Mouse (Mus musculus): Measurements from ENCODE around the gene Fam117a. TPM values are rescaled to one million over a fixed set of nuclear protein-coding genes. Genes with fewer than 3 reads are reported as not detected.
A peak's percentile ranks its signal among the peaks of the same experiment; 100 is the strongest.

Fam117a gene
- polyA plus RNA-seq, 1 experiment from 2014 or later = 5.7 TPM

DNA sequence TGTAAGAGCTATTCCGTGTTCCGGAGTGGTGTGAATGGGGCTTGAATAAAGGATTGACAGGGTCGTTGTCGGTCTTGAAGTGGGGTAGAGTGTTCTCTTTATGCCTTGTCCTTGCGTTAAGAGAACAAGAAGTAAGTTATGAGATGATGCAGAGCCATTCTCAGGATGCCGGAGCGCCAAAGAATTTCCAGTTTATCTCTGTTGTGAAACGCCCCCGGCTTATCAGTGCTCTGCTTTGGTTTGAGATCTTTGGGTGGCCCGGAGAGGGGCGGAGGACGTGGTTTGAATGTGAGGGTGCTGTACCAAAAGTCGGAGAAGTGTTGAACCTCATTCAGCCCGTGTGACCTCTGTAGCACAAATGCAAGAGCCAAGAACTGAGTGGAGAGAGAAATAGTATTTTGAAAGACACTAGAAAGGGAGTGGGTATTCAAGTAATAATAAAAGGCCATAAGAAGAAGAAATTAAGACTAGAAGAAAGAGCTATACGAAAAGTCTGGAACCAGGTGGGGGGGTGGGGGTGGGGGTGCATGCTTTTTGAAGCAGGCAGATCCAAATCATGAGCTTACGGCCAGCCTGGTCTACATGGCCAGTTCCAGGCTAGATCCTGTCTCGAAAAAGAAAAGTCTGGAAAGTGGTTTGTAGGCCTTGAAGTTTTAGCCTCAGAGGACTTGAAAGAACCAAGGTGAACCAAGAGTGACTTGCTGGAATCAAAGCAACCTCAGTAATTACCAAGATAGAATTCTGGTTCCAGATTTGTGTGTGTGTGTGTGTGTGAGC lies 26.0 kb upstream of the Fam117a start:
- Histone ChIP-seq H3K9ac (ENCODE audit: low read length) (peak overlapping the region; percentile 50), H3K27ac (replicated peaks) (peak overlapping the region; percentile 89), H3K27me3 (ENCODE audit: control insufficient read depth, insufficient read depth, low read length) (no peaks in the 10 kb centered on the region), H3K36me3 (ENCODE audit: control insufficient read depth, insufficient read depth, low read length) (0 out of 2 replicates have a peak, but pooled peaks cover under 1% of the 10 kb centered on the region), H3K4me1 (replicated peaks; ENCODE audit: control insufficient read depth, insufficient read depth) (peaks cover 4% of the 10 kb centered on the region; the same call in 1 of the 2 replicates), H3K4me2 (replicated peaks; ENCODE audit: low read depth) (peak overlapping the region; percentile 65), H3K4me3 (ENCODE audit: low read depth, low read length) (peak overlapping the region; percentile 98), H3K9me3 (ENCODE audit: control insufficient read depth, low read length) (no peaks in the 10 kb centered on the region)
- WGBS = 6% methylated on average over 17 of the region's 17 CpGs
- DNase-seq (ENCODE audit: low spot score) (no peak), ATAC-seq (ENCODE audit: low FRiP score, low TSS enrichment) (no peak)
- TF ChIP-seq CTCF (IDR thresholded peaks at IDR 0.05; ENCODE audit: low read depth) = no peak
- TF ChIP-seq EP300 (optimal IDR thresholded peaks at IDR 0.05) = no peak

DNA sequence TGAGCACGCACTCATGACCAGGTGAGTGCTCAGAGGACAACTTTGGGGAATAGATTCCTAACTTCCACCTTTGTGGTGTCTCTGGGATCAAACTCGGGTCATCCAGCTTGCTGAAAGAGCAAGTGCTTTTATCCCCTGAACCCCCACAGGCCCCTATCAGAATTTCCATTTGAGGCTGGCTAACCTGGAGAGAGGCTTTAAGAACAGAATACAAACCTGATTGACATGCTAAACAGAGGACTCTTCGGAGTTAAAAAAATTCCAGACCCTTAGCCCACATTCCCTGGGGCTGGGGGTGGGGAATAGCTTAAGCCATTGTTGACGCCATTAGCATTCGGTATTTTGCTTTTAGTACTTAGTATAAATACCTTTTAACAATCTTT lies 25.4 kb upstream of the Fam117a start:
- Histone ChIP-seq H3K9ac (ENCODE audit: low read length) (peak overlapping the region; percentile 50; the same call in 1 of the 2 replicates), H3K9me3 (ENCODE audit: control insufficient read depth, low read length) (no peaks in the 10 kb centered on the region), H3K36me3 (ENCODE audit: control insufficient read depth, insufficient read depth, low read length) (no peaks in the 10 kb centered on the region), H3K4me3 (ENCODE audit: low read depth, low read length) (peak overlapping the region; percentile 98; the same call in 1 of the 2 replicates), H3K4me1 (replicated peaks; ENCODE audit: control insufficient read depth, insufficient read depth) (peaks cover 4% of the 10 kb centered on the region; the same call in 1 of the 2 replicates), H3K27ac (replicated peaks) (0 out of 2 replicates have a peak overlapping the region, but pooled peaks have one; percentile 89), H3K4me2 (replicated peaks; ENCODE audit: low read depth) (peak overlapping the region; percentile 65; the same call in 1 of the 2 replicates), H3K27me3 (ENCODE audit: control insufficient read depth, insufficient read depth, low read length) (no peaks in the 10 kb centered on the region)
- 34% methylated on average over 5 of the region's 5 CpGs for WGBS
- TF ChIP-seq CTCF (IDR thresholded peaks at IDR 0.05; ENCODE audit: low read depth) = no peak
- TF ChIP-seq EP300 (optimal IDR thresholded peaks at IDR 0.05) = no peak
- ATAC-seq (ENCODE audit: low FRiP score, low TSS enrichment) (no peak), DNase-seq (ENCODE audit: low spot score) (no peak)

- DNase-seq (ENCODE audit: low spot score) = no peak
- ATAC-seq (ENCODE audit: low FRiP score, low TSS enrichment) = no peak
- no peak overlapping the region for H3K4me3 ChIP-seq (ENCODE audit: low read depth, low read length)
- H3K9me3 ChIP-seq (ENCODE audit: control insufficient read depth, low read length) = no peaks in the 10 kb centered on the region
- no peak overlapping the region for H3K4me2 ChIP-seq (replicated peaks; ENCODE audit: low read depth)
- 68% methylated on average over 7 of the region's 7 CpGs for WGBS
- H3K4me1 ChIP-seq (replicated peaks; ENCODE audit: control insufficient read depth, insufficient read depth) = peaks cover 4% of the 10 kb centered on the region; the same call in 1 of the 2 replicates
- H3K36me3 ChIP-seq (ENCODE audit: control insufficient read depth, insufficient read depth, low read length) = no peaks in the 10 kb centered on the region
- no peak overlapping the region for H3K9ac ChIP-seq (ENCODE audit: low read length)
- no peak overlapping the region for H3K27ac ChIP-seq (replicated peaks)
- no peak for TF ChIP-seq EP300 (optimal IDR thresholded peaks at IDR 0.05)
- TF ChIP-seq CTCF (IDR thresholded peaks at IDR 0.05; ENCODE audit: low read depth) = no peak
- H3K27me3 ChIP-seq (ENCODE audit: control insufficient read depth, insufficient read depth, low read length) = no peaks in the 10 kb centered on the region
These were observed 21.4 kb upstream of the Fam117a start for GRCm38 (mm10) chr11:95315215-95315955.

GRCm38 (mm10) chr11:95318116-95318515 lies 18.7 kb upstream of the Fam117a start:
- H3K9ac ChIP-seq (ENCODE audit: low read length) = no peak overlapping the region
- H3K9me3 ChIP-seq (ENCODE audit: control insufficient read depth, low read length) = no peaks in the 10 kb centered on the region
- no peak overlapping the region for H3K27ac ChIP-seq (replicated peaks)
- H3K4me1 ChIP-seq (replicated peaks; ENCODE audit: control insufficient read depth, insufficient read depth) = no peaks in the 10 kb centered on the region
- H3K36me3 ChIP-seq (ENCODE audit: control insufficient read depth, insufficient read depth, low read length) = no peaks in the 10 kb centered on the region
- WGBS = 51% methylated on average over 9 of the region's 9 CpGs
- no peak overlapping the region for H3K4me2 ChIP-seq (replicated peaks; ENCODE audit: low read depth)
- ATAC-seq (ENCODE audit: low FRiP score, low TSS enrichment) (0 out of 2 replicates have a peak, but pooled peaks have one; percentile 38), DNase-seq (ENCODE audit: low spot score) (peak; percentile 41)
- H3K27me3 ChIP-seq (ENCODE audit: control insufficient read depth, insufficient read depth, low read length) = no peaks in the 10 kb centered on the region
- no peak overlapping the region for H3K4me3 ChIP-seq (ENCODE audit: low read depth, low read length)
- TF ChIP-seq EP300 (optimal IDR thresholded peaks at IDR 0.05) = no peak
- TF ChIP-seq CTCF (IDR thresholded peaks at IDR 0.05; ENCODE audit: low read depth) = no peak

DNA sequence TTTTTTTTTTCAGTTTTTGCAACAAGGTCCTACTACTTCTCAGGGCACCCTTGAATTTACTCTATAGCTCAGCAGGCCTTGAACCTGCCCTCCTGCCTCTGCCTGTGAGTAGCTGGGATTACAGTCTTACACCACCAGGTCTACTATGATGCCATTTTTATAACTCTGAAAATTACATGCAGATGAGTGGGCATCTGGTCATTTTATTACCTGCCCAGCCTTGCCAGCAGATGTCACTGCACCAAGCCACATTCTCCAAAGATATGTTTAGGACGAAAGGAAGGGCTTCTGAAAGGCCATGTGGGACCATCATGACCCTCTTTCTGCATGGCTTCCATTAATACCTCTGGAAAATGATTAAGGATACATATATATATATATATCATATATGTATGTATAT lies 17.3 kb upstream of the Fam117a start:
- 0 out of 2 replicates have a peak, but pooled peaks have one; percentile 10 for ATAC-seq (ENCODE audit: low FRiP score, low TSS enrichment)

More for the DNA sequence above, 17.3 kb upstream of the Fam117a start:
- H3K27me3 ChIP-seq (ENCODE audit: control insufficient read depth, insufficient read depth, low read length) = no peaks in the 10 kb centered on the region
- WGBS = 51% methylated on average over 1 of the region's 1 CpGs
- H3K4me3 ChIP-seq (ENCODE audit: low read depth, low read length) = no peak overlapping the region
- H3K9ac ChIP-seq (ENCODE audit: low read length) = no peak overlapping the region
- H3K27ac ChIP-seq (replicated peaks) = no peak overlapping the region
- DNase-seq (ENCODE audit: low spot score) = no peak
- TF ChIP-seq EP300 (optimal IDR thresholded peaks at IDR 0.05) = no peak
- peak; percentile 64 for TF ChIP-seq CTCF (IDR thresholded peaks at IDR 0.05; ENCODE audit: low read depth)
- no peaks in the 10 kb centered on the region for H3K36me3 ChIP-seq (ENCODE audit: control insufficient read depth, insufficient read depth, low read length)
- H3K4me2 ChIP-seq (replicated peaks; ENCODE audit: low read depth) = no peak overlapping the region
- H3K9me3 ChIP-seq (ENCODE audit: control insufficient read depth, low read length) = no peaks in the 10 kb centered on the region
- H3K4me1 ChIP-seq (replicated peaks; ENCODE audit: control insufficient read depth, insufficient read depth) = no peaks in the 10 kb centered on the region
